Mouse (Mus musculus) heart, adult 2 months (tissue): ENCODE results near the gene Zfyve1. TPM values are rescaled to one million over a fixed set of nuclear protein-coding genes. Genes with fewer than 3 reads are reported as not detected.

ENCODE experiments used
- DNase-seq, 2 experiments: peaks; one replicate each; pipeline ENCODE4 v3.0.0; 2021
- H3K27ac ChIP-seq: fragments of 200-600 bp; 2 replicates; pipeline ENCODE4 v1.8.1; 2022
- H3K27me3 ChIP-seq: fragments of 200-500 bp; 2 replicates; pipeline ENCODE4 v1.6.1; 2012; ENCODE audit warnings: mild to moderate bottlenecking, low read length, inconsistent platforms, mixed read lengths; ENCODE audit not compliant: control insufficient read depth, insufficient read depth
- H3K36me3 ChIP-seq: fragments of 200-500 bp; 2 replicates; pipeline ENCODE4 v1.6.1; 2012; ENCODE audit warnings: low read length, inconsistent platforms; ENCODE audit not compliant: control insufficient read depth, insufficient read depth
- H3K4me1 ChIP-seq: fragments of 200-500 bp; 2 replicates; pipeline ENCODE4 v1.6.1; 2011; ENCODE audit warnings: low read length; ENCODE audit not compliant: control insufficient read depth, insufficient read depth
- H3K4me3 ChIP-seq: fragments of 200-600 bp; 2 replicates; pipeline ENCODE4 v1.8.1; 2022
- H3K79me2 ChIP-seq: fragments of 200-500 bp; replicated peaks from 2 replicates; pipeline ENCODE4 v1.6.1; 2012; ENCODE audit warnings: mild to moderate bottlenecking, inconsistent platforms, low read length, moderate library complexity, mixed read lengths; ENCODE audit not compliant: control insufficient read depth, insufficient read depth
- H3K9ac ChIP-seq: fragments of 200-500 bp; 2 replicates; pipeline ENCODE4 v1.6.1; 2012; ENCODE audit warnings: low read depth, mild to moderate bottlenecking, control low read depth, inconsistent platforms, low read length, mixed read lengths
- CTCF ChIP-seq: fragments of 200-600 bp; IDR thresholded peaks from 2 replicates; pipeline ENCODE4 v1.8.1; 2022; ENCODE audit warnings: antibody characterized with exemption, mild to moderate bottlenecking, moderate library complexity
- EP300 ChIP-seq: fragments of 200-500 bp; IDR thresholded peaks from 2 replicates; pipeline ENCODE4 v1.6.1; 2011; ENCODE audit warnings: low read depth, low read length, control low read depth; ENCODE audit not compliant: insufficient read depth
- POLR2A ChIP-seq: fragments of 200-500 bp; IDR thresholded peaks from 2 replicates; pipeline ENCODE4 v1.6.1; 2011; ENCODE audit warnings: mild to moderate bottlenecking, low read depth, low read length, control low read depth; ENCODE audit not compliant: insufficient read depth
- WGBS: fragments of 180-500 bp; shearing (Covaris S2); methylation state at CpG from one replicate; pipeline ENCODE4 v1.1.7; 2018; 5-methylcytosine and 5-hydroxymethylcytosine counted together
- intact Hi-C: fragments of 180-260 bp; cut with DNase I; formaldehyde crosslinking; loops from one replicate; pipeline ENCODE4 v1.15.1; 2025
- polyA plus RNA-seq: library from polyadenylated mRNA; depleted of rRNA; stranded (reverse); fragments of >200 nt; gene quantifications from 2 replicates; pipeline ENCODE4 v1.2.3, GENCODE M21; 2012
- total RNA-seq, 2 experiments: library from RNA; stranded (reverse); gene quantifications; 2 replicates each; pipeline ENCODE4 v1.2.3; 2021

Zfyve1 gene
- total and polyA plus RNA-seq, 3 experiments = 10.0 to 15.3 (median 13.4) TPM

DNA sequence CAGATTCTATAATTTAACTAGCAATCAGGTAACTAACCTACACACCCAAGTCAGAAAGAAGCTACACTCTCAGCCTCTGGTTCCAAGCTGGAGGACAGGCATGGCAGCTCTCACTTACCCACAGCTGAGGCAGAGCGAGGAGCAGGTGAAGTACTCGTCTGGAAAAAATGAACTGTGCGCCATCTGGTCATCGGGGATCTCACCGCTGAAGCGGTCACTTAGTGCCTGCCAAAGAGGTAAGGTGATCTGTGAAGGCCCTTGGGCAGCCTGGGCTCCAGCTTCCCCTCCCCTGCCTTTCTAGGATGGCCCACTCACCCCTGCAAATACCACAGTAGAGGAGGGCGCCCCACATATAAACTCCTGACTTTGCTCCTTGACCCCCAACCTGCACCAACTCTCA lies 38.5 kb downstream of the Zfyve1 start:
- no peak for DNase-seq
- Histone ChIP-seq H3K4me3 (no peak overlapping the region), H3K4me1 (no peaks in the 10 kb centered on the region), H3K9ac (no peak overlapping the region), H3K79me2 (no peaks in the 10 kb centered on the region), H3K36me3 (no peaks in the 10 kb centered on the region; the same call in 1 of the 2 replicates), H3K27me3 (no peaks in the 10 kb centered on the region), H3K27ac (no peak overlapping the region)
- intact Hi-C loops = no loop called here
- TF ChIP-seq CTCF = no peak
- no peak for TF ChIP-seq EP300
- no peak for TF ChIP-seq POLR2A
- 96% methylated on average over 7 of the region's 7 CpGs for WGBS

DNA sequence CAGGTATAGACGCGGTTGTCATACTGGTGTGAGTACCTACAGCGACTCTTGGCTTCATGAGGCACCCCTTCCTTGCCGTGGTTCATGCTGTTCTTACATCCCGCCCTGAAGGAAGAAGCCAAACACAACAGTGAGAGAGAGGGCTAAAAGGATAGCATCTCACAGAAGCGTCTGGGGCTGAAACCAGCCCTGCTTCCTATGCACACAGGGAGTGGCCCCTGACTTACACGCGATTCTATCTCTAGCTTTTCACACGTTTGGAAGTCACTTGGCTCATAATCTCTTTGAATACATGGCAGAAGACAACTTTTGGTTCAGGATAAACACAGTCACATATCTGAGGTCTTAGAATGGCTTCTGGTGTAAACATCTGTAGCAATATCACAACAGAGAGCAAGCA lies 41.4 kb downstream of the Zfyve1 start:
- Histone ChIP-seq H3K36me3 (no peaks in the 10 kb centered on the region), H3K79me2 (no peaks in the 10 kb centered on the region), H3K27ac (no peak overlapping the region), H3K4me3 (no peak overlapping the region), H3K27me3 (no peaks in the 10 kb centered on the region), H3K9ac (no peak overlapping the region), H3K4me1 (no peaks in the 10 kb centered on the region)
- no peak for TF ChIP-seq EP300
- TF ChIP-seq CTCF = no peak
- no peak for TF ChIP-seq POLR2A
- WGBS = 54% methylated on average over 9 of the region's 9 CpGs
- intact Hi-C loops = no loop called here
- DNase-seq = no peak

DNA sequence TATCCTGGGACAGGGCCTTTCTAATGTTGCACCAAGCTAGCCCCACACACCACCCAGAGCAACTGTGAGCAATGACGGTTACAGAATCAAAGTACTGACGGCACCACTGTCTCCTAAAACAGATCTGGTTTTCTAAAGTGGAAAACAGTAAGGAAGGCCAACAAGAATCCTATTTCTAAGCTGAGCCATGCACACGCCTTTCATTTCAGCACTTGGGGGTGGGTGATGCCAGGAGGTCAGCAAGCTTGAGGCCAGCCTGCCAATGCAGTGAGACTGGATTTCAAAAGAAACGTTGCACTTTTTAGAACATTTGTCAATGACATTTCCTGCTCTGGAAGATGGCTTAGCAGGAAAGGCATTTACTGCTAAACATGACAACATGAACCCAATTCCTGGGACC lies 43.2 kb downstream of the Zfyve1 start:
- TF ChIP-seq CTCF (no peak), EP300 (no peak), POLR2A (no peak)
- H3K4me3 ChIP-seq = no peak overlapping the region
- no peak for DNase-seq
- 74% methylated on average over 4 of the region's 4 CpGs for WGBS
- H3K4me1 ChIP-seq = no peaks in the 10 kb centered on the region
- H3K27ac ChIP-seq = no peak overlapping the region
- no peaks in the 10 kb centered on the region for H3K79me2 ChIP-seq
- intact Hi-C loops = no loop called here
- H3K9ac ChIP-seq = no peak overlapping the region
- no peaks in the 10 kb centered on the region for H3K36me3 ChIP-seq
- H3K27me3 ChIP-seq = no peaks in the 10 kb centered on the region

DNA sequence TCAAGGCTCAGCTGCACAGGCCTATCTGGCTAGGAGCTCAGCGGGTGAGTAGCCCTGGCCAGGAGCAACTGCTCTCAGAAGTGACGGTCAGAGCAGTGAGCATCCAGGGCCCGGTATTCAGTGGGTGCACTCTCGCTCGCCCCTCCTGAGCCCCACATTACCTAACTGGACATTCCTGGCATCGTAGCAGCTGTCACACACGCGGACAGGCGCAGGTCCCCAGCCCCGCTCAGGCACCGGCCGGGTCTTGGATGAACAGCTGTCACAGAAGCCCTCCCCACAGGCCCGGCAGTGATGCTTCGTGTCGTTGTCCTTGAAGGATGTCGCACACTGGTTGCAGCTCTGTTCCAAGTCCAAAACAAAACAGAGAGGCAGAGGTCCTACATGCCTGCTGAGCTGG lies 45.7 kb downstream of the Zfyve1 start:
- Histone ChIP-seq H3K79me2 (no peaks in the 10 kb centered on the region), H3K36me3 (no peaks in the 10 kb centered on the region), H3K4me3 (no peak overlapping the region), H3K27ac (no peak overlapping the region), H3K4me1 (no peaks in the 10 kb centered on the region), H3K27me3 (no peaks in the 10 kb centered on the region), H3K9ac (no peak overlapping the region)
- intact Hi-C loops = no loop called here
- 92% methylated on average over 16 of the region's 16 CpGs for WGBS
- no peak for DNase-seq
- TF ChIP-seq POLR2A (no peak), EP300 (no peak), CTCF (no peak)

DNA sequence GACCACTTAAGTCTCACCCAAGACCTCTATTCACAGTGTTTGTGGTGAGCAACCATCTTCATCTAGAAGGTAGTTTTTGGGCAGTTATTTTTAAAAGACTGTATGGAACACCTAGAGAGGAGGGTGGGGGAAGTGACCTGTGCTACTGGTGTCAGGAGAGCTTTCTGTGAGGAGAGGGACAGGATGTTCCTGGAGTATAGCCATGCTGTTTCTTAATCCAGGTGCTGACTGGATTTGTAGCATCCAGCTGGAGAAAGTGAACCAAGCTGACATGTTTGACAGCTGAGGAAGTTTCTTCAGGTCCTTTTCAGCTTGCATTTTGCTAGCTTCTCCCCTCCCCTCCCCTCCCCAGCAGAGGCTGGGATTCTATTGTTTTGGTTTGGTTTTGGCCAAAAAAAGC lies 52.2 kb downstream of the Zfyve1 start:
- intact Hi-C loops = no loop called here
- no peak overlapping the region for H3K27ac ChIP-seq
- no peak for TF ChIP-seq CTCF
- no peak for TF ChIP-seq EP300
- TF ChIP-seq POLR2A = no peak
- no peaks in the 10 kb centered on the region for H3K4me1 ChIP-seq
- DNase-seq = no peak
- no peak overlapping the region for H3K4me3 ChIP-seq
- H3K36me3 ChIP-seq = no peaks in the 10 kb centered on the region
- H3K27me3 ChIP-seq = no peaks in the 10 kb centered on the region
- no peaks in the 10 kb centered on the region for H3K79me2 ChIP-seq
- H3K9ac ChIP-seq = no peak overlapping the region

DNA sequence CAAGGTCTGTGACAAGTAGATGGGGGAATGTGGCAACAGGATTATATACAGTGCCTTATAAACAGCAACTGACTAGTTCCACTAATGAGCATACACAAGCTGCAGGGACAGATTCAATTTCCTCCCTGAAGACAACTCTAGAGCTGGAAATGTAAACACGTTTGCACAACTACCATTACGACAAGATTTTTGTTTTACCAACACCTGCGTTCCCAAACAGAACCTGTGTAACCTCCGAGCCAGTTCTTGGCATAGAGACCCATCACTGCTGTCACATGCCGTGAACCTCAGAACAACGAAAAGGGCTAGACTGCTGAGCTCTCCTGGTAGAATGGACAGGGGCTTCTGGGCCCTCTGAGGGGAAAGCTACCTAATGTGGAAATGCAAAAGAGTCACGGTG lies 53.0 kb downstream of the Zfyve1 start:
- 85% methylated on average over 7 of the region's 7 CpGs for WGBS
- Histone ChIP-seq H3K79me2 (no peaks in the 10 kb centered on the region), H3K4me1 (no peaks in the 10 kb centered on the region), H3K27ac (no peak overlapping the region), H3K4me3 (no peak overlapping the region), H3K27me3 (no peaks in the 10 kb centered on the region), H3K9ac (no peak overlapping the region), H3K36me3 (no peaks in the 10 kb centered on the region)
- no peak for DNase-seq
- intact Hi-C loops = no loop called here
- TF ChIP-seq POLR2A (no peak), EP300 (no peak), CTCF (no peak)

DNA sequence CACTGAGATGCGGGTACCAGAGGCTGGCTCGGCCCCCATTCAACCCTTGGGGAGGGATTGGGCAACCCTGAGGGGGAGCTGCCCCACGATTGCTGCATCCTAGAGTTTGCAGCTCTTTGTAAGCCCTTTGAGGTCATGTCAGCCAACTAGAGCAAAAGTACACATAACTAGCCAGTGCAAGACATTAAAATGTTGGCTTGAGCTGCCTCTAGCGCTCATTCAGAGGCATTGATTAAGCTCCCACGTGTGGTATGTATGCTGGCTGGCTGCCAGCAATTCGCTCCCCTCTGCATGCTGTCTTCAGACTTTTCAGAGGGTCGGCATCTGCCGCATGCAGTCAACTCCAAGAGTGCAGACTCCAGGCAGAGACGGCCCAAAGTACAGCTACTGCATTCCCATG lies 61.0 kb downstream of the Zfyve1 start:
- H3K27ac ChIP-seq = no peak overlapping the region
- TF ChIP-seq CTCF (no peak), POLR2A (no peak), EP300 (no peak)
- no peak overlapping the region for H3K9ac ChIP-seq
- H3K79me2 ChIP-seq = no peaks in the 10 kb centered on the region
- no peaks in the 10 kb centered on the region for H3K36me3 ChIP-seq
- H3K27me3 ChIP-seq = no peaks in the 10 kb centered on the region
- DNase-seq = no peak
- WGBS = 63% methylated on average over 9 of the region's 9 CpGs
- H3K4me3 ChIP-seq = no peak overlapping the region
- no peaks in the 10 kb centered on the region for H3K4me1 ChIP-seq
- intact Hi-C loops = no loop called here
